Comparison of ENCODE assay signal across 8 mouse cellular contexts in genomic region chr5:41763731-41764721, GRCm38 (mm10). TPM values are rescaled to one million over a fixed set of nuclear protein-coding genes. Genes with fewer than 3 reads are reported as not detected.
A peak's percentile ranks its signal among the peaks of the same experiment; 100 is the strongest.
DNase-seq lines count a peak whose midpoint lies in the region; ATAC-seq lines count a peak whose summit lies in the region.

Nkx3-2 (minus strand) TSS chr5:41764501.

- peaks cover 33% of the 10 kb centered on the region for H3K4me1 ChIP-seq in heart, embryonic 15.5 days (replicated peaks)
- H3K4me1 ChIP-seq in brown adipose tissue, adult 24 weeks (ENCODE audit: control insufficient read depth, insufficient read depth, insufficient read length, low read length): peaks cover 5% of the 10 kb centered on the region; the same call in 1 of the 2 replicates
- peaks cover 27% of the 10 kb centered on the region for H3K4me1 ChIP-seq in hindbrain, embryonic 16.5 days (ENCODE audit: control insufficient read depth, insufficient read depth, low read depth, low read length)

- H3K36me3 ChIP-seq in heart, embryonic 15.5 days: no peaks in the 10 kb centered on the region
- H3K36me3 ChIP-seq in hindbrain, embryonic 16.5 days (ENCODE audit: control insufficient read depth, insufficient read depth, low read length): no peaks in the 10 kb centered on the region

- H3K27ac ChIP-seq in heart, embryonic 15.5 days: no peak within 1 kb of the TSS
- no peak within 1 kb of the TSS for H3K27ac ChIP-seq in brown adipose tissue, adult 24 weeks (replicated peaks; ENCODE audit: low read depth, low read length)
- H3K27ac ChIP-seq in hindbrain, embryonic 16.5 days (ENCODE audit: low read depth, low read length): no peak within 1 kb of the TSS

- peaks cover 91% of the 10 kb centered on the region for H3K27me3 ChIP-seq in heart, embryonic 15.5 days
- peaks cover 40% of the 10 kb centered on the region for H3K27me3 ChIP-seq in hindbrain, embryonic 16.5 days (replicated peaks; ENCODE audit: control insufficient read depth, insufficient read depth, low read length)

- peak within 1 kb of the TSS; percentile 34 for H3K4me3 ChIP-seq in heart, embryonic 15.5 days
- H3K4me3 ChIP-seq in brown adipose tissue, adult 24 weeks (ENCODE audit: insufficient read depth, low read depth, low read length): peak within 1 kb of the TSS; percentile 32; the same call in 1 of the 2 replicates
- peak within 1 kb of the TSS; percentile 34 for H3K4me3 ChIP-seq in hindbrain, embryonic 16.5 days (ENCODE audit: low read length)

- DNase-seq in heart, postnatal 10 days: no peak
- peak; percentile 80 for DNase-seq in neural tube, embryonic 10.5 days (ENCODE audit: extremely low spot score, low spot score)
- no peak for DNase-seq in urinary bladder, postnatal 14 days (ENCODE audit: low spot score)
- no peak for DNase-seq in gastrocnemius, postnatal 4 days (ENCODE audit: low spot score in 2 of 2)
- DNase-seq in kidney, adult 11 months: no peak

- H3K4me2 ChIP-seq in heart, embryonic 15.5 days: peak within 1 kb of the TSS; percentile 68
- H3K4me2 ChIP-seq in hindbrain, embryonic 16.5 days (ENCODE audit: low read length): peak within 1 kb of the TSS; percentile 46

- no peak within 1 kb of the TSS for H3K9ac ChIP-seq in heart, embryonic 15.5 days
- H3K9ac ChIP-seq in hindbrain, embryonic 16.5 days (ENCODE audit: low read depth, low read length): no peak within 1 kb of the TSS

- WGBS in heart, embryonic 15.5 days: under 1% methylated on average over 78 of the region's 79 CpGs
- under 1% methylated on average over 59 of the region's 79 CpGs for WGBS in hindbrain, embryonic 16.5 days

- ATAC-seq in heart, embryonic 15.5 days (replicated peaks; ENCODE audit: insufficient number of reproducible peaks, insufficient read depth, low FRiP score, low read depth): no peak
- peak; percentile 34 for ATAC-seq in hindbrain, embryonic 16.5 days

- intact Hi-C loops in heart, postnatal 10 days (cut with DNase I): no loop called here

- no peaks in the 10 kb centered on the region for H3K9me3 ChIP-seq in heart, embryonic 15.5 days (replicated peaks)
- no peaks in the 10 kb centered on the region for H3K9me3 ChIP-seq in hindbrain, embryonic 16.5 days (ENCODE audit: control insufficient read depth, low read length)

RNA-seq across cellular contexts. Expression of gene Nkx3-2, which starts in this region (rescaled TPM):
- polyA plus RNA-seq in heart, embryonic 15.5 days (2015; fragmentation: Nextera tagmentation; extraction: Ambion mirVana): 0.13 TPM in 1 of 2 replicates, not detected in the other
- not detected for total RNA-seq in heart, postnatal 10 days (2021)
- not detected in 2 replicates for polyA plus RNA-seq in brown adipose tissue, adult 24 weeks (2012; ENCODE audit: insufficient read depth, insufficient read length, missing spikeins)
- polyA plus RNA-seq in hindbrain, embryonic 16.5 days (2015; fragmentation: Nextera tagmentation; extraction: Ambion mirVana): not detected in 2 replicates
- total RNA-seq in gastrocnemius, postnatal 4 days (2021): under 1 TPM; 0.15 to 0.26 TPM

Comparison
In these comparisons a context has a peak if more than half of its experiments do, and no peak if none do; other contexts are left out.
1. Peak in ATAC-seq, H3K4me3 ChIP-seq and H3K4me2 ChIP-seq in hindbrain, embryonic 16.5 days; RNA of the gene not detected or under 1 TPM.